ENCODE assay signal across 8 mouse cellular contexts in the genomic region with DNA sequence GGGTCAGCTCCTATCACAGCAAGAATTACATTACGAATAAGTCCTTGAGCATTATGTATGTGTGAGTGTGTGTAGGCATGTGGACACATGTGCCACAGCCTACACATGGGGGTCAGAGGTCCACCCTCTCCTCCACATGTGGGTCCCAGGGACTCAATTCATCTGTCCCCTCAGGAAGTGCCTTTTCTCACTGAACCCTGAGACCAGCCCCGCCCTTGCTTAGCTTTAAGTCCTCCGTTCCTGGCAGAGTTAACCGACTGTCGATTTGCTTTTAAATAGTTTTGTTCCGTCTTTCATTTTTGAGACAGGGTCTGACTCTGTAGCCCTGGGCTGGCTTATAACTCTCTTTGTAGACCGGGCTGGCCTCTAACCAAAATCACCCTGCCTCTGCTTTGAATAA. TPM values are rescaled to one million over a fixed set of nuclear protein-coding genes. Genes with fewer than 3 reads are reported as not detected.
A peak's percentile ranks its signal among the peaks of the same experiment; 100 is the strongest.
DNase-seq lines count a peak whose midpoint lies in the region; ATAC-seq and TF ChIP-seq lines count a peak whose summit lies in the region.

No protein-coding gene starts in this region.

- H3K9ac ChIP-seq in hindbrain, embryonic 11.5 days (ENCODE audit: low read depth, low read length) = no peak overlapping the region
- H3K9ac ChIP-seq in hindbrain, embryonic 16.5 days (ENCODE audit: low read depth, low read length) = no peak overlapping the region
- H3K9ac ChIP-seq in liver, adult 2 months (ENCODE audit: low read depth, low read length) = peak overlapping the region; percentile 10

- no peak for TF ChIP-seq CTCF in liver, adult 2 months (IDR thresholded peaks at IDR 0.05; ENCODE audit: low read depth, low read length)

- no peaks in the 10 kb centered on the region for H3K4me1 ChIP-seq in hindbrain, embryonic 11.5 days (replicated peaks; ENCODE audit: control insufficient read depth, insufficient read depth, low read length)
- H3K4me1 ChIP-seq in hindbrain, embryonic 16.5 days (ENCODE audit: control insufficient read depth, insufficient read depth, low read depth, low read length) = peaks cover 10% of the 10 kb centered on the region
- H3K4me1 ChIP-seq in liver, adult 2 months (ENCODE audit: control insufficient read depth, insufficient read depth, low read length) = peaks cover 7% of the 10 kb centered on the region

- DNase-seq in hindbrain, embryonic 11.5 days (ENCODE audit: low spot score) = peak; percentile 30
- DNase-seq in CD4-positive helper T cell, adult 2 months (ENCODE audit: low read depth, low spot score) = peak; percentile 39
- DNase-seq in liver, adult 2 months (ENCODE audit: extremely low read depth, low read depth, low spot score) = no peak
- no peak for DNase-seq in thymus, postnatal 0 days (ENCODE audit: low spot score)
- DNase-seq in urinary bladder, adult 2 months (ENCODE audit: low spot score) = no peak
- no peak for DNase-seq in adrenal gland, adult 2 months

- H3K4me3 ChIP-seq in hindbrain, embryonic 11.5 days (ENCODE audit: low read depth, low read length) = no peak overlapping the region; the same call in 1 of the 2 replicates
- H3K4me3 ChIP-seq in hindbrain, embryonic 16.5 days (ENCODE audit: low read length) = no peak overlapping the region
- H3K4me3 ChIP-seq in liver, adult 2 months (ENCODE audit: insufficient read depth, low read depth, low read length) = peak overlapping the region; percentile 78; the same call in 1 of the 2 replicates

- H3K79me2 ChIP-seq in liver, adult 2 months (ENCODE audit: control insufficient read depth, insufficient read depth, low read length) = no peaks in the 10 kb centered on the region

- no peak overlapping the region for H3K4me2 ChIP-seq in hindbrain, embryonic 11.5 days (replicated peaks; ENCODE audit: low read depth, low read length)
- H3K4me2 ChIP-seq in hindbrain, embryonic 16.5 days (ENCODE audit: low read length) = no peak overlapping the region; the same call in 1 of the 2 replicates

- no peak for ATAC-seq in hindbrain, embryonic 11.5 days (ENCODE audit: low FRiP score)
- no peak for ATAC-seq in hindbrain, embryonic 16.5 days
- ATAC-seq in erythroid progenitor cell, adult 5-6 weeks (replicated peaks; ENCODE audit: low FRiP score, poor library complexity, severe bottlenecking) = peak; percentile 33

- H3K27me3 ChIP-seq in hindbrain, embryonic 11.5 days (ENCODE audit: control insufficient read depth, insufficient read depth, low read length) = no peaks in the 10 kb centered on the region
- H3K27me3 ChIP-seq in hindbrain, embryonic 16.5 days (replicated peaks; ENCODE audit: control insufficient read depth, insufficient read depth, low read length) = no peaks in the 10 kb centered on the region; the same call in 1 of the 2 replicates
- H3K27me3 ChIP-seq in liver, adult 2 months (ENCODE audit: control insufficient read depth, insufficient read depth, low read length) = no peaks in the 10 kb centered on the region

- no peak for TF ChIP-seq POLR2A in liver, adult 2 months (IDR thresholded peaks at IDR 0.05; ENCODE audit: extremely low read depth, insufficient read depth, low read length)

- H3K36me3 ChIP-seq in hindbrain, embryonic 11.5 days (ENCODE audit: control insufficient read depth, insufficient read depth, low read length) = no peaks in the 10 kb centered on the region
- no peaks in the 10 kb centered on the region for H3K36me3 ChIP-seq in hindbrain, embryonic 16.5 days (ENCODE audit: control insufficient read depth, insufficient read depth, low read length)
- no peaks in the 10 kb centered on the region for H3K36me3 ChIP-seq in liver, adult 2 months (ENCODE audit: control insufficient read depth, insufficient read depth, low read length)

- WGBS in hindbrain, embryonic 11.5 days = 28% methylated on average over 7 of the region's 7 CpGs
- WGBS in hindbrain, embryonic 16.5 days = 37% methylated on average over 7 of the region's 7 CpGs
- WGBS in liver, adult 2 months = 19% methylated on average over 7 of the region's 7 CpGs

- no peak overlapping the region for H3K27ac ChIP-seq in hindbrain, embryonic 11.5 days (ENCODE audit: low read depth, low read length)
- H3K27ac ChIP-seq in hindbrain, embryonic 16.5 days (ENCODE audit: low read depth, low read length) = no peak overlapping the region
- peak overlapping the region; percentile 38 for H3K27ac ChIP-seq in liver, adult 2 months (replicated peaks; ENCODE audit: insufficient read depth, low read depth, low read length)

- no peaks in the 10 kb centered on the region for H3K9me3 ChIP-seq in hindbrain, embryonic 11.5 days (ENCODE audit: control insufficient read depth, low read length)
- H3K9me3 ChIP-seq in hindbrain, embryonic 16.5 days (ENCODE audit: control insufficient read depth, low read length) = no peaks in the 10 kb centered on the region

RNA-seq across cellular contexts. Expression of a gene that starts 5.0 kb away (rescaled TPM):
- 3.2 and 4.8 TPM in 2 replicates for polyA plus RNA-seq in hindbrain, embryonic 11.5 days (2014; fragmentation: Nextera tagmentation; extraction: Ambion mirVana)
- polyA plus RNA-seq in hindbrain, embryonic 16.5 days (2015; fragmentation: Nextera tagmentation; extraction: Ambion mirVana) = 0.92 and 1.0 TPM in 2 replicates
- 19.7 and 20.9 TPM in 2 replicates for total RNA-seq in erythroid progenitor cell, adult 5-6 weeks (2015; ENCODE audit: low replicate concordance)
- 25.7 and 33.9 TPM in 2 replicates for total RNA-seq in erythroid progenitor cell, adult 5-6 weeks (2017; ENCODE audit: low replicate concordance)
- 4.2 and 5.6 TPM in 2 replicates for total RNA-seq in liver, adult 2 months (2014; rRNA removed)
- polyA plus RNA-seq in liver, adult 2 months (2012; rRNA removed) = 2.4 and 2.9 TPM in 2 replicates
- polyA plus RNA-seq in thymus, postnatal 0 days (2015; fragmentation: Nextera tagmentation; extraction: Ambion mirVana) = 5.8 and 6.9 TPM in 2 replicates
- 8.9 and 11.5 TPM in 2 replicates for polyA plus RNA-seq in urinary bladder, adult 2 months (2012; rRNA removed)
- total RNA-seq in adrenal gland, adult 2 months (2021) = 10 to 100 TPM; 16.4 to 23.1 TPM
- polyA plus RNA-seq in adrenal gland, adult 2 months (2012; rRNA removed) = 10.1 and 10.8 TPM in 2 replicates

Comparison
In these comparisons a context has a peak if more than half of its experiments do, and no peak if none do; other contexts are left out.
1. DNase-seq: peak in hindbrain, embryonic 11.5 days (single experiment) and CD4-positive helper T cell, adult 2 months (single experiment); none in liver, adult 2 months (single experiment), thymus, postnatal 0 days (single experiment), urinary bladder, adult 2 months (single experiment) and adrenal gland, adult 2 months (single experiment).